Mouse (Mus musculus) left cerebral cortex, adult 2 months (tissue): ENCODE results near the gene Larp1b. TPM values are rescaled to one million over a fixed set of nuclear protein-coding genes. Genes with fewer than 3 reads are reported as not detected.
A peak's percentile ranks its signal among the peaks of the same experiment; 100 is the strongest.

Experiments used
- DNase-seq, 2 experiments: peaks; one replicate each; pipeline ENCODE4 v3.0.0; 2021 to 2022; ENCODE audit warnings: low spot score in 2 of 2, mixed read lengths in 1 of 2; ENCODE audit errors: extremely low spot score in 1 of 2
- H3K27ac ChIP-seq: fragments of 200-600 bp; 2 replicates; pipeline ENCODE4 v1.8.1; 2022
- H3K4me3 ChIP-seq: fragments of 200-600 bp; 2 replicates; pipeline ENCODE4 v1.8.1; 2022
- CTCF ChIP-seq: fragments of 200-600 bp; IDR thresholded peaks from 2 replicates; pipeline ENCODE4 v1.8.1; 2022; ENCODE audit warnings: antibody characterized with exemption, mild to moderate bottlenecking, moderate library complexity
- intact Hi-C: fragments of 180-260 bp; cut with DNase I; formaldehyde crosslinking; loops from one replicate; pipeline ENCODE4 v1.15.1; 2025
- total RNA-seq, 2 experiments: library from RNA; stranded (reverse); gene quantifications; 2 replicates each; pipeline ENCODE4 v1.2.3; 2021

The Larp1b gene
- total RNA-seq, 2 experiments from 2014 or later = 20.4 to 22.4 TPM

- Histone ChIP-seq H3K4me3 (no peak overlapping the region), H3K27ac (no peak overlapping the region)
- intact Hi-C loops = no loop called here
- no peak for TF ChIP-seq CTCF
- no peak for DNase-seq
Measured at GRCm38 (mm10) chr3:40980758-40981157, 31.1 kb downstream of the Larp1b start.

GRCm38 (mm10) chr3:40987539-40987938 lies 37.9 kb downstream of the Larp1b start:
- intact Hi-C loops = no loop called here
- no peak for TF ChIP-seq CTCF
- no peak for DNase-seq
- Histone ChIP-seq H3K4me3 (no peak overlapping the region), H3K27ac (no peak overlapping the region)

- DNase-seq = no peak
- H3K27ac ChIP-seq = no peak overlapping the region
- intact Hi-C loops = no loop called here
- H3K4me3 ChIP-seq = no peak overlapping the region
- peak; percentile 17 for TF ChIP-seq CTCF
Measured at GRCm38 (mm10) chr3:40988722-40989121, 39.1 kb downstream of the Larp1b start.

- intact Hi-C loops = no loop called here
- no peak for DNase-seq
- no peak for TF ChIP-seq CTCF
- Histone ChIP-seq H3K27ac (no peak overlapping the region), H3K4me3 (no peak overlapping the region)
Measured at GRCm38 (mm10) chr3:40991541-40991940, 41.9 kb downstream of the Larp1b start.

GRCm38 (mm10) chr3:40995161-40995560 lies 45.5 kb downstream of the Larp1b start:
- intact Hi-C loops = no loop called here
- no peak for TF ChIP-seq CTCF
- no peak overlapping the region for H3K4me3 ChIP-seq
- H3K27ac ChIP-seq = no peak overlapping the region
- DNase-seq = no peak

- no peak overlapping the region for H3K4me3 ChIP-seq
- no peak for DNase-seq
- H3K27ac ChIP-seq = no peak overlapping the region
- TF ChIP-seq CTCF = no peak
- intact Hi-C loops = no loop called here
Measured at GRCm38 (mm10) chr3:41009315-41009714, 59.7 kb downstream of the Larp1b start.

GRCm38 (mm10) chr3:41009990-41010389 lies 60.4 kb downstream of the Larp1b start:
- DNase-seq = no peak
- intact Hi-C loops = no loop called here
- Histone ChIP-seq H3K4me3 (no peak overlapping the region), H3K27ac (no peak overlapping the region)
- no peak for TF ChIP-seq CTCF

GRCm38 (mm10) chr3:41010701-41011100 lies 61.1 kb downstream of the Larp1b start:
- Histone ChIP-seq H3K27ac (no peak overlapping the region), H3K4me3 (no peak overlapping the region)
- no peak for DNase-seq
- intact Hi-C loops = no loop called here
- TF ChIP-seq CTCF = no peak

- intact Hi-C loops = no loop called here
- Histone ChIP-seq H3K4me3 (no peak overlapping the region), H3K27ac (no peak overlapping the region)
- DNase-seq = no peak
- no peak for TF ChIP-seq CTCF
Measured at GRCm38 (mm10) chr3:41012451-41012850, 62.8 kb downstream of the Larp1b start.

GRCm38 (mm10) chr3:41014946-41015345 lies 65.3 kb downstream of the Larp1b start:
- Histone ChIP-seq H3K4me3 (no peak overlapping the region), H3K27ac (no peak overlapping the region)
- no peak for DNase-seq
- no peak for TF ChIP-seq CTCF
- intact Hi-C loops = no loop called here

GRCm38 (mm10) chr3:41018022-41018608 lies 68.5 kb downstream of the Larp1b start:
- intact Hi-C loops = no loop called here
- TF ChIP-seq CTCF = no peak
- no peak for DNase-seq
- no peak overlapping the region for H3K27ac ChIP-seq
- no peak overlapping the region for H3K4me3 ChIP-seq

- H3K4me3 ChIP-seq = no peak overlapping the region
- intact Hi-C loops = no loop called here
- H3K27ac ChIP-seq = no peak overlapping the region
Measured at GRCm38 (mm10) chr3:41020687-41021086, 71.1 kb downstream of the Larp1b start.

GRCm38 (mm10) chr3:41021980-41022379 lies 72.4 kb downstream of the Larp1b start:
- Histone ChIP-seq H3K4me3 (no peak overlapping the region), H3K27ac (no peak overlapping the region)
- intact Hi-C loops = no loop called here
- TF ChIP-seq CTCF = no peak; the same call in 1 of the 2 replicates
- peak; percentile 13 to 20 for DNase-seq

More at GRCm38 (mm10) chr3:41020687-41021086, 71.1 kb downstream of the Larp1b start:
- DNase-seq = no peak
- TF ChIP-seq CTCF = no peak
